9 mouse cellular contexts compared by ENCODE assay signal in the genomic region with DNA sequence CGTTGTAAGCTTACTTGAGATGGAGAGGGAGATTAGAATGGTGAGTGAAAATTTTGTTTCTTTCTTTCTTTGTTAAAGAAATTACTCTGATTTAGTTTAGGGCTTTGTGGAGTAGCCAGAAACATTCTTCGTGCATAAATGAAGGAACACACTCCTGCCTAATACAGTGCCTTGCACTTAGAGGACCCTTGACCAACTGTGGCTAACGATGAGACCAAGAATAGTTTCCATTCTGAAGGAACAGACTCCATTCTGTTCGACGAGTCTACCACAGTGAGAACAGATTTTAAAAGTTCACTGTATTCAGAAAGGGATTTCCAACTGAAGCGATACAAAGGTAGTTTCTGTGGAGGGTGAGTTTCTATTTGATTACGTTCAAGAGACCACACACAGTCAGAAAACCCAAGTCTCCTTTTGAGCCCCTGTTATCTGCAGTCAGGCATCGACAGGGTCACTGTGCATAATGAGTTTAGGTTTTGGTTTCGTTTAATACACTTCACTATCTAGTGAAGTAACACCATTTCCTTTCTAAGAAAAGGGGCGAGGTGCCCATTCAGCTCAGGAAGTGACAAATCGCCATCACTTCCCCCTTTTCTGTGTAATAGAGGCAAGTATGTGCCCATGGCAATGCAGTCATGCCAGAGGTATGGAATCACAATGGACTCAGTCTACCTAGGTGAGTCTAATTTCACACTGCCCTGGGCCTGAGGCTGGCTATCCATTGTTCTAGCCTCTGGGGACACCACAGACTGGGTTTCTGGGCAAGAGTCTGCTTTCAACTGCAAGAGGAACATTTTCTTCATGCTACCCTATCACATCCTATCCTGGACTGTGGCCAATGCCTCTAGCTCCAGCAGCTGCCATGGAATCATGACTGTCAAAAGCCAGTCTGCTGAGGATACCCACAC. TPM values are rescaled to one million over a fixed set of nuclear protein-coding genes. Genes with fewer than 3 reads are reported as not detected.
DNase-seq lines count a peak whose midpoint lies in the region; ATAC-seq and TF ChIP-seq lines count a peak whose summit lies in the region.
"Had no signal": no experiment of that assay in that cellular context is flagged by ENCODE, and none has a peak within 500 bp of the region (broad histone marks: within the 10 kb centered on the region; RNA-seq: fewer than 3 reads in every experiment).

No protein-coding gene starts in this region.

- H3K36me3 ChIP-seq in forebrain, embryonic 12.5 days (replicated peaks), result no peaks in the 10 kb centered on the region

- TF ChIP-seq POLR2A in lung, adult 2 months (IDR thresholded peaks at IDR 0.05; ENCODE audit: borderline replicate concordance, extremely low read depth, low read depth, low read length), result no peak

- H3K27me3 ChIP-seq in forebrain, embryonic 12.5 days, result no peaks in the 10 kb centered on the region; the same call in 1 of the 2 replicates

- no peak overlapping the region for H3K27ac ChIP-seq in forebrain, embryonic 12.5 days
- H3K27ac ChIP-seq: kidney, postnatal 0 days had no signal

- no peaks in the 10 kb centered on the region; the same call in 1 of the 2 replicates for H3K4me1 ChIP-seq in lung, adult 2 months (ENCODE audit: control insufficient read depth, insufficient read depth, low read length)
- no peaks in the 10 kb centered on the region for H3K4me1 ChIP-seq in forebrain, embryonic 12.5 days

- no peak for TF ChIP-seq CTCF in lung, adult 2 months (IDR thresholded peaks at IDR 0.05; ENCODE audit: insufficient read depth, low read length)

- H3K9me3 ChIP-seq in forebrain, embryonic 12.5 days, result no peaks in the 10 kb centered on the region

- DNase-seq in right cerebral cortex, adult 18-20 months, result peak; percentile 12
- no peak for DNase-seq in right cerebral cortex, postnatal 4 days
- peak; percentile 6 to 7 for DNase-seq in cerebellum, adult 18-20 months
- peak; percentile 79 for DNase-seq in induced T-regulatory cell, adult 2 months (ENCODE audit: low read depth)
- peak; percentile 14 for DNase-seq in lung, adult 2 months
- DNase-seq in testis, postnatal 10 days (ENCODE audit: low spot score), result peak; percentile 47
- DNase-seq in left cerebral cortex, adult 8-10 months (ENCODE audit: low spot score in 2 of 2), result no peak

- no peak overlapping the region for H3K4me2 ChIP-seq in forebrain, embryonic 12.5 days

- peak overlapping the region; percentile 19 for H3K4me3 ChIP-seq in lung, adult 2 months (replicated peaks; ENCODE audit: extremely low read depth, low read depth, low read length)
- H3K4me3 ChIP-seq in forebrain, embryonic 12.5 days (replicated peaks), result no peak overlapping the region

- ATAC-seq in forebrain, embryonic 12.5 days (ENCODE audit: low FRiP score), result no peak

- 40% methylated on average over 11 of the region's 11 CpGs for WGBS in lung, adult 2 months
- 57% methylated on average over 11 of the region's 11 CpGs for WGBS in forebrain, embryonic 12.5 days

- H3K9ac ChIP-seq in forebrain, embryonic 12.5 days, result no peak overlapping the region

RNA-seq across cellular contexts. Expression of a gene that starts 50.2 kb away (rescaled TPM):
- 24.4 and 29.4 TPM in 2 replicates for polyA plus RNA-seq in lung, adult 2 months (2012; rRNA removed)
- polyA plus RNA-seq in forebrain, embryonic 12.5 days (2016; fragmentation: Nextera tagmentation; extraction: Ambion mirVana), result 121 and 134 TPM in 2 replicates
- total RNA-seq in left cerebral cortex, adult 8-10 months (2022), result 10 to 100 TPM; 69.2 to 86.5 (median 78.1) TPM

Comparison
In these comparisons a context has a peak if more than half of its experiments do, and no peak if none do; other contexts are left out.
1. DNase-seq: peak in right cerebral cortex, adult 18-20 months (single experiment), cerebellum, adult 18-20 months (2 of 2), induced T-regulatory cell, adult 2 months (single experiment), lung, adult 2 months (single experiment) and testis, postnatal 10 days (single experiment); none in right cerebral cortex, postnatal 4 days (single experiment) and left cerebral cortex, adult 8-10 months (0 of 2).